Mouse (Mus musculus): Measurements from ENCODE around the gene Fam213b.
A peak's percentile ranks its signal among the peaks of the same experiment; 100 is the strongest.

Fam213b gene

DNA sequence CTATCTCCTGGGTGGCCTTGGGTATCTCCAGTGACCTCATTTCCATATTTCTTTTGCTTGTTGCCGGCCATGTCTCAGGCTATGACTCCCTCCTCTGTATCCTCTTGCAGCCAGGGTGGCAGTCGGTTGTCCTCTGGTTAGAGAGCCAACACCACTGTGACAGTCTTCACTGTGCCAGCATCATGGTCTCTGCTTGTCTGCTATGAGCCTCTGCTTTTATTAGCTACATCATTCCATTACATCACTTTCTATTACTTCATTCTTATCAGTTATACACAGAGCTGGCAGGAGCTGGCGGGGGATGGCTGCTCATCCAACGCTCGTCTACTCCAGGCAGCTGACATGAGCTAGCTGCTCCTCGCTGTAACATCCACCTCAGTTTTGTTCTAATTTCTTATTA lies 18.2 kb downstream of the Fam213b start:
- no peak for DNase-seq (ENCODE audit: extremely low spot score)

DNA sequence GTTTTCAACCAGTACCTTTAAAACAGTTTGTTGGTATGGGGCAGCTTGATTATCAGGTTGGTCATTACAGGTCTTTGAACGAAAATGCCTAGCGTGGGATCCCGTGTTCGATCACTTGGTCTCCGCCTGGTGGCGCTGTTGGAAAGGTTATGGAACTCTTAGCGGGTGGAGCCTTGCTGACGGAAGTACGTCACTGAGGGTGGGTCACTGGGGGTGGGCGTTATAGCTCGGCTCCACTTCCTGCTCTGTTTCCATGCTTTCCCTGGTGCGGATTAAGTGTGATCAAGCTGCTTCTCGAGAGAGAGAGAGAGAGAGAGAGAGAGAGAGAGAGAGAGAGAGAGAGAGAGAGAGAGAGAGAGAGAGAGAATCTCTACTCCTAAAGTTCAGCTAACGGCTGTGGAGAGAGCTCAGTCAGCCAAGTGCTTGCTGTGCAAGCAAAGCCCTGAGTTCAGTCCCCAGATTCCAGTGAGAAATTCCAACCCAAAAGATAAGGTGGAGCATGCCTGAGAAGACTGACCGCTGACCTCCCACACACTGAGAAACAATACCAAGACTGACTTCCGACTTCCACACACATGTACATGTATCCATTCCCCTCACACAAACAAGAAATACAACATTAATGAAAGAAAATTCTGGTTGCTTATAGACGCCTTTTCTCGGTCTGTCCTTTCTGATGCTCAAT lies 20.9 kb downstream of the Fam213b start:
- DNase-seq (ENCODE audit: extremely low spot score) = peak; percentile 93

DNA sequence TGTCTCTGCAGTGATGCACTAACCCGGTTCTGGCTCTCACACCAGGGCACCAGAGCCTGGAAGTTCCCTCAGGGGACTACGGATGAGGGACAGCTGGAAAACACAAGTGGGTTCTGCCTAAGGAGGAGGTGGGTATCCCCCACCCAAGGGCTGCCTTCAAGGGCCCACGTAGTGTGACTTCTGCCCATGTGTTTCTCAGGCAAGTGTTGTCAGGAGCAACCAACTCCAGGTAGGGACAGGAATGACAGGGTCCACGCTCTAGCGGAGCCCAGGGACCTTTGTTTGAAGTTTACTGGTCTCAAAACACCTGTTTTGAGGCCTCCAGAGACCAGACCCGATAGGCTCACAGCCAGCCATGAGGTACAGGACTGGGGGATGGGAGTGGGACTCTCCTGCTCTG lies 25.7 kb downstream of the Fam213b start:
- no peak for DNase-seq (ENCODE audit: extremely low spot score)

DNA sequence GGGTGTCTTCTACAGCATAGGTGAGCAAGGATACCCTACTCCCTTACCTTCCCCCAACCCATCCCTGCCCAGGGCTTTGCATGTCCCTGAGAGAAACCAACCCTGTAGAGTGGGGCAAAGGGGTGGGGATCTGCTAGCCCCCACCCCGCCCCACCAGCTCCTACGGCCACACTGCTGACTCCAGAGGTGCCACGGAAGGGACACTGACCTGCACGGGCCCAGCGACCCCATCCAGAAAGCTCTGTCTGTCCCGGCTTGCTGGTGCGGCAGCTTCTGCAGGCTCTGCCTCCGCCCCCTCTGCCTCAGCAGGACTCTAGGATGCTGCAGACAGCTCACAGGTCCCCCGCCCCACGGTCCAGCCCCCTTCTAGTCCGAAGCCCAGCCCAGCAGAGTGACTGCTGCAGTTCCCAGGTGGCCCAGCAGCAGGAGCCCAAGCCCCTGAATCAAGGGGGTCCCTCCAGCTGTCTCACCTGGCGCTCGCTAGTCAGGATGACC lies 27.1 kb downstream of the Fam213b start:
- DNase-seq (ENCODE audit: extremely low spot score) = peak; percentile 58

DNA sequence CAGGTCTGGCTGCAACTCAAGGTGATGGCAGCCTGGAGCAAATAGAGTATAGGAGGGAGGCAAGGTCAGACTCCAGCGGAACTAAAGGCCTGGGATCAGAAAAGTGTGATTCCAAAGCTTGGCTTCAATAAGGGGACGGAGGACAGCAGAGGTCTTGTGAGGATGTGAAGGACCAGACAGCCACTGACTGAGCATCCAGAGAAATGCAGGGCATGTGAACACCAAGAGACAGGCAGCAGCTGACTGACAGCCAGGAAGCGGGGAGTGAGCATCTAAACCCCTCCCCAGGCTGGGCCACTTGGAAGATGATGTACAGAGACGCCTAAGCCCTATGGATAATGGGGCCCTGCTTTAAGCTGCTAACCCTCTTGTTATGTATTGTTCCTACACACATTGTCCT lies 28.2 kb downstream of the Fam213b start:
- DNase-seq (ENCODE audit: extremely low spot score) = no peak

DNA sequence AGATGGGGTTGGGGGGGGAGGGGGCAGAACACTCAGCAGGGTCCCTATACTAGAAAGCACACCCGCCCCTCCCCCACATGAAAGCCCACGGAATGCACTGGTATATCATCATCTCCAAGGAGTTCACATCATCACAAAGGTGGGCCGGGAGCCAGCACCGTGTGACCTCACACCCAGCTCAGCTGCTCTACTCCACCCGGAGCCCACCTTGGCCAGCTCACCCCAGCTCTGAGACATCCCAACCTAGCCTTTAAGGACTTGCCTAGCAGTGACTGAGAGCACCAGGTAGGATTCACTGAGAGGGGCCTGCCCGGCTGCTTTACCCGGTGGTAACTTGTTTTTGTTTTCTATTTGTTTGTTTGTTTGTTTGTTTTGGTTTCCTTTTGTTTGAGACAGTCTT lies 29.5 kb downstream of the Fam213b start, which contains the start of gene Mmel1:
Gene Mmel1 (plus strand): TSS at position 146 of the 400 bp plus-strand sequence.
- no peak for DNase-seq (ENCODE audit: extremely low spot score)

DNA sequence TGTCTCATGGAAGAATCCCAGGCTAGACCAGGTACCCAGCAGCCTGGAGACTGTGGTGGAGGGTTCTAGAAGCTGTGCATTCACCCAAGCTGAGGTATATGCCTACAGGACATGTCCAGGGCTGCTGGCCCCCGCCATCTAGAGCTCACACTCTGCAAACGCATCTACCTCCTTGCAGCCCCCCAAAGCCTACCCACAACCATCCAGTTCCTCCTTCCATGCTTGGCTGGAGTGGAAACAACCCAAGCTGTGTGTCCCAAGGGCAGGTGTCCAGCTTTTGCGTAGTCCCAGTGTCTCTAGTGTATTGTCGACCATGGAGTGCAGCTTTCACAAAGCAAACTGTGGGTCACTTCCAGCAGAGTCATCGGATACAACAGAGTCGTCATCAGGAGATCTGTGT lies 31.7 kb downstream of the Fam213b start:
- no peak for DNase-seq (ENCODE audit: extremely low spot score)

DNA sequence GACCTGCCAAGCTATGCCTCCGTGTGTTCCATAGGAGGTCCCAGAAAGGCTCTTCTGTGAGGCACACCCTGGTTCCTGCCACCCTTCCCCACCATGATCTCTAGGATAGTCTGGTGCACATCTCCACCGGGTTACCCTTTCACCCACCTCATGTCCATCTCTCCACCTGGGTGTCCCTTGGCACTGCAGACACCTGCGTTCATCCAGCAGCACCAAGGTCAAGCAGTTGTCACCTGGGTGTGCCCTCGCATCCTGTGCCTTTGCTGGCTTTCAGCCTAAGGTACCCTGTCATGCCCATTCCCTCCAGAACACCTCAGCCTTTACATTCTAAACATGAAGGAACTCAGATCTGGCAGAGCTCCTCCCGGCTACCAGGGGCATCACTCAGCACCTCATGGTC lies 32.5 kb downstream of the Fam213b start:
- DNase-seq (ENCODE audit: extremely low spot score) = no peak

DNA sequence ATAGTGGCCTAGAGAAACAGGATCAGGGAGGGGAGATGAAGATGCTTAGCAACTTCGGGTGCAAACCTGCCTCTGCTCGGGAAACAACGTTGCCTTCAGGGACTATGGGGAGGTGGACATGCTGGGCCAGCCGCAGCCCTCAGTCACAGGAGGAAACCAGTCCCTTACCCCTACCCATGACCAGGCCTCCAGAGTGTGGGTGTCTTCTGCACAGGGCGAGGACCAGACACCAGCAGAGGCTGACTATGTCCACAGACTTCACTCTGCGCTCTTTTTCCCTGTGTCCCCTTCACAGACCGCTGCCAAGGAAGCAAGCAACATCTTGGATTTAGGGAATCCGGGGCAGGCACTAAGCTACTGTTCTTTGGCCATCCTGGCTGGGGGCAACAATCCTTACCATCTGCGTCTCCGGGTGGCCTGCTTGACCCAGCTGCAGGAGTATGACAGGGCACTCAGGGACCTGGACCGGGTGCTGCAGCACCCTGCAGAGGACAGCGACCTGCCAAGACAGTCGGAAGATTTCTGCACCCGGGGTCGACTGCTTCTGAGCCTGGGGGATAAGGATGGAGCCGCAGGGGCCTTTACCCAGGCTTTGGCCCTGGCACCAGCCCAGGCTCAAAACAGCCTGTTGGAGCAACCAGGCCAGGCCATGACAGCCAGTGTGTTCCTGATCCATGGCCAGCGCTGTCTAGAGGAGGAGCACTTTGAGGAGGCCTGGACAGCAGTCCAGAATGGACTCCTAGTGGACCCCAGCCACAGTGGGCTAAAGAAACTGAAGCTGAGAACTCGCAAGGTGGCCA lies 33.8 kb downstream of the Fam213b start:
- no peak for DNase-seq (ENCODE audit: extremely low spot score)

DNA sequence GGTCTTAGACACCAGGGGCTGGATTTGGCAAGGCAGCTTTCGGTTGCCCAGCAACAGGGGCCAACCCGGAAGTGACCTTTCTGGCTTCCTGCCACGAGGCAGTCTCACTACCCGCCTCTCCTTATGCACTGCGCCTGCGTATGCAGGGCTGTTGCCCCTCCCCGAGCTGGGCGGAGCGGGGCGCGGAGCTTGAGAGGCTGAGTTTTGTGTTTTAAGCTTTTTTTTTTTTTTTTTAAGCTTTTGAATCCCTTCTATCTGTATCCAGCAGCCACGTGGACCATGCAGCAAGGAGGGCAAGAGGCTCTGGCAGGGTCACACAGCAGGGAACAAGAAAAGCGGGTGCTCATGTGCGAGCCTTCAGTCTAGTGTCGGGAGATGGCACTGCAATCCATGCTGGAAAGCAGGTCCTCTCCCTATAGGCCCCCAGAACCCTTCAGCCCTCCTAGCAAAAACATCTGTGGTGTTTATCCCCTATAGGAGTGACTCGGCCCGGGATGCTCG lies 34.6 kb downstream of the Fam213b start:
- peak; percentile 90 for DNase-seq (ENCODE audit: extremely low spot score)

DNA sequence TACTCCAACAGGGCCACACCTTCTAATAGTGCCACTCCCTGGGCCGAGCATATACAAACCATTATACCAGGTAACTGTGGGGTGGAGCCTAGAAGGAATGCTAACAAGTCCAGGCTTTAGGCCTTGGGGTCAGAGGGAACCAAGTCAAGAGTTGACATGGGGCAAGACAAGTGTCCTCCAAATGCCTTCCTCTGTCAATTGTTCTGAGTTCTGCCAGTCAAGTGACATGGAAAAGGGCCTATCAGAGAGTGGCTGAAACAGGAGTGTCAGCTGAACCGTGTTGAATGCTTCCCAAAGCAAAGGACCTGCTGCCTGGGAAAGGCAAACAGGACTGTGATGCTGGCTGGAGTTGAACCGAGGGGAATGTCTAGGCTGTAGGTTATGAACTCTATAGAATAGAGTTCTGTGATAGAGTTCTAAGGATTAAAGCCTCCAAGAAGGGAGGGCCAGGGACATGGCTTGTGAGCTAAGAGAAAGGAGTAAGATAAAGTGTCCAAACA lies 35.4 kb downstream of the Fam213b start:
- no peak for DNase-seq (ENCODE audit: extremely low spot score)

DNA sequence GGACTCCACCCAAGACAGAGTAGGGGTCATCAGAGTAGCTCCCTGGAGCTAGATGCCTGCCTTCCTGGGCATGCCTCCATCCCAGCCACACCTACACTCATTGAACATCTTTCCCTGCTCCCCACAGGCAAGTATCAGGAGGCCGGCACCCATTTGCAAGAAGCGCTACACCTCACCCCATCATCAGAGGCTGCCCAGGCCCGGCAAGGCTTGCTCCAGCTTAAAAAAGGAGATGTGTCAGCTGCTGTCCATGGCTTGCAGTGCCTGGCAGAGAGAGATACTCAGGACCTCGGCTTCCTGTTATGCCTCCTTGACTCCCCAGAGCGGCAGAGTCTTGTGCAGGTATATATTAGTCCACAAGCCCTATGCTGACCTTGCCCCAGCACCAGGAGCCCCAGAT lies 37.0 kb downstream of the Fam213b start:
- DNase-seq (ENCODE audit: extremely low spot score) = no peak

DNA sequence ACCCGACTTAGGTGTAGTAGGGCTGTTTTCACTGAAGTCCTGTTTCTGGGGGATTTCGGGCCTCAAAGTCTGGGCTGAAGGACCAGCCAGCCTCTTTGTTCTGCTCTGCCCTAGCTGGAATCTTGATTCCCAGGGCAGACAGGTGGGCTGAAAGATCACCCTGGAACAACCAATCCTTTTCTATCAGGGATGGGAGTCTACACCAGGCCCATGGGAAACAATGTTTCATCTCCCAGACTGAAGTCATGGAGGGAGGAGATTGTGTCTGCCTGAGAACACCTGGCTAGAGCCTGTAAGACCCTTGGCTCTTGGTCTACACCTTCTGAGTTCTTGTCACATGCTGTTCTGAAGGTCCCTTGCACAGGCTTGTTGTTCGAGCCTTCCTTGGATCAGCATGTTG lies 40.3 kb downstream of the Fam213b start:
- no peak for DNase-seq (ENCODE audit: extremely low spot score)

DNA sequence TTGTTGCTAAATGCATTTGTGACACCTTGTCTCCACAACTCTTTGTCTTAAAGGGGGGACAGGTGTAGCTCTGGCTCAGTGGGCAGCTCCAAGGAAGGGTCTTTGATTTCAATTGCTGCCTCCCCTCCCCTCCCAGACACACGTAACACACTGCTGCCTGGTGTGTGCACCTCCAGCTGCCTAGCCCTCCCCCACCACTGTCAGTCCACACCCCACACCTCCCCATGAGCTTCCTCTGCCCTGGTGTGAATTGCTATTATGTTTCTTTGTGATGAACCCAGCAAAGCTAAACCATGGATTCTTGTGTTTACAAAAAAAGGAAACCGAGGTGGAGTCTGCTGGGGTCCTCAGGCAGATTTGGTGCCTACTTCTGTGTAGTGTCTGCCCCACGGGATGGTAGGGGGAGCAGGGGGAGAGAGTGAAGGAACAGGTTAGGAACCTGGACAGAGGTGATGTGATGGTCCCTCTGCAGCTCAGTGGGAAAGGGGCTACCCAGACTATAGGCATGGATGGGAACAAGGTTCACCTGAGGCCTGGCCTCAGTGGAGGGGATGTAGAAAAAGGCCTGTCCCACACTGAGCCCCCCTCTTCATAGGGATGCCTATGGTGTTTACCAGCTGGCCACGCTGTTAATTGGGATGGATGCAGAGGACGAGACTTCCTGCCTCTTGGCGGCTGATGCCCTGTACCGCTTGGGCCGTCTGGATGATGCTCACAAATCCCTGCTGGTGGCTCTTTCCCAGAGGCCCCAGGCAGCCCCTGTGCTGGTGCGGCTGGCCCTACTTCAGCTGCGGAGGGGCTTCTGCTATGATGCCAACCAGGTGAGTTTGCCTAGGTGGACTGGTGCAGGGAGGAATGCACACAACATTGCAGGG lies 41.3 kb downstream of the Fam213b start:
- no peak for DNase-seq (ENCODE audit: extremely low spot score)

DNA sequence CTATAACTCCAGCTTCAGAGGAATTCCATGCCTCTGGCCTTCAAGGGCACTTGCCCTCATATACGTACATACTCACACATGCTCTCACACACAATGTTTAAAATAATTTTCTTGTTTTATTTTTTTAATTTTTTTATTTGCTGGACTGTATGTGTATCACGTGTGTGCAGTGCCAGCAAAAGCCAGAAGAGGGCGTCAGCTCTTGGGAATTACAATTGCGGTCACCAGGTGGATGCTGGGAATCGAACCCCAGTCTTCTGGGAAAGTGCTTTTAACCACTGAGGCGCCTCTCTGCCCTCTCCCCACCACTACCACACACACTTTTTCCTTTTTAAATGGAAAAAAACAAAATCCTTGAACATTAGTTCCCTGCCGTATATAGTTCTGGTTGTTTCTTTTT lies 42.1 kb downstream of the Fam213b start:
- DNase-seq (ENCODE audit: extremely low spot score) = no peak

DNA sequence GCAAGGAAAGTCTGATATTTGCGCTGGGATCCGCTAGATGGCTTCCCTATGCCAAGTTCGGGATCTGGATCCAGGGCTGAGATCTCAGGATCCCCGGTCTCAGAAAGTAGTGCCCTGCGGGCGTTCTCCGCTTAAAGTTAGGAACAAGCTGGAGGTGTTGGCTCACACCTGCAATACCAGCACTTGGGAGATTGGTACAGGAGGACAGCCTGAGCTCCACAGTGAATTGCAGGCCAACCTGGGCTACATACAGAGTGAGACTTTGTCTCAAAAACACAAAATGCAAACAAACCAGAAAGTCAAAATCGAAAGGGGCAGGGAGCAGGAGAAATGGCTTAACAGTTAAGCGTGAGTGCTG lies 42.5 kb downstream of the Fam213b start:
- no peak for DNase-seq (ENCODE audit: extremely low spot score)

DNA sequence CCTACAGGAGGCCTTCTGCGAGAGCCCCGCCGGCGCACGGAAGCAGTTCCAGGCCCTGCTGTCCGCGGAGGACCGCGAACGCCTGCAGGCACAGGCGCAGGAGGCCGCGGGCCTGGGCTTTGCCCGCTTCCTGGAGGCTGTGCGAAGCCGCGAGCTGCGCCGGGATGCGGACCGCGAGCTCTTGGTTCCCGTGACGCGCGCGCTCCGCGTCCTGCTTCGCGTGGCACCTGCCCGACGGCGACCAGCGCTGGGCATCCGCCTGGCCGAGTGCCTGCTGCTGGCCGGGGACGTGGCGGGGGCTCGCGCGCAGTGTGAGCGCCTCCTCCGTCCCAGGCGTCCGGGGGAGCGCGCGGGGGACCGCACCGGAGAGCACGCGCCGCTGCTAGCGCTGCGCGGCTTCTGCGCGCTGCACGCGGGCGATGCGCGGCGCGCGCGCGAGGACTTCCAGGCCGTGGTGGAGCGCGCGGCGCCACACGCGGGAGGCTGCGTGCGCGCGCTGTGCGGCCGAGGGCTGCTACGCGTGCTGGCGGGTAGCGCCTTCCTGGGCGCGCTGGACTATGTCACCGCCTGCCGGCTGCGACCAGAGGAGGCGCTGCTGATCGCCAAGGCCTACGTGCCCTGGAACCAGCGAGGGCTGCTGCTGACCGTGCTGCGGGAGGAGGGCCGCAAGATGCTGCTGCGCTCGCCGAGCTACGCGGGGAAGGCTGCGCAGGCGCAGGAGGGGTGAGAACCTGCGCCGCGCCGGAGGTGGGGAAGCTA lies 43.0 kb downstream of the Fam213b start:
- DNase-seq (ENCODE audit: extremely low spot score) = peak; percentile 88

DNA sequence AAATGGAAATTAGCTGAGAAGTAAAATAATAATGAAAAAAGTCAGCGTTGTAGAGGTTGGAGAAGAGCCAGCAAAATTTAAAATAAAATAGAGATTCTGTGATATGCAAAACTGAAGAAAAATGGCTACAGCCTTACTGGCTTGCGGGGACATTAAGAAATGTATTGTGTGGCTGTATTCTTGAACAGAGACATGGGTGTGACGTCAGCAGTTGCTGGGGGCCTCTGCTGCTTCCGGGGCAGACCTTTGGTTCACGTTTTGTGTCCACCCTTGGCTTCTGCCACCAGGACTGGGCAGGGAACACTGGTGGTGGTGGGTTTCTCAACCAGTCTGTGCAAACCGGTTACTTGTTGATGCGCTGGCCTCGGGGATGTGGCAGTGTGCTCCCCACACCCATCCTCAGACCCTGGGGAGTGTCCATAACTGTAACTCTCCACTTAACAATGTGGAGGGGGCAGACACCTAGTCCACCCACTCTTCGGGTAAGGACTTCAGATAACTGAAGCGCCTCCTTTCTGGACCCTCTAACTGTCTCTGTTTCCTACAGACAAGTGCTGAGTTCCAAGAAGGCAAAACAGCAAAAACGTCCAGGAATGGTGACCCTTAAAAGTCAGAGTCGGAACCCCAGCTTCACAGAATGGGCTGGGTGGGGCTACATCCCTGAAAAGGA lies 44.1 kb downstream of the Fam213b start:
- DNase-seq (ENCODE audit: extremely low spot score) = no peak

DNA sequence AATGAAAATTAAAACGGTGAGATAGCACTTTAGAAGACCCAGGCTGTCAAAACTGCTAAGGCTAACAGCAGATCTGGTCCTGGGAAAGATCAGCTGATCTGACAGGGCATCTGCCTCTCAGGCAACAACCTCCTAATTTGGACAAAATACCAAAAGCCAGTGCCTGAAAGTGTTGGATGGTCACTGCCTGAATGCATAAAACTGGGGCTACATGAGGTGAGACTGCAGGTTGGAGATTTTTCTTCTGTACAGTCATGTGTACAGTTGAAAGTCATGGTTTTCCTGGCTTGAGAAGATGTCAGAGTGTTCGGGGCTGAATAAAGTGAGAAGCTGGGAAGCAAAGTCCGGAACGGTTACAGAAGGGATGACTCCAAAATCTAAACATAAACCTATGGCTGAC lies 45.1 kb downstream of the Fam213b start:
- no peak for DNase-seq (ENCODE audit: extremely low spot score)

DNA sequence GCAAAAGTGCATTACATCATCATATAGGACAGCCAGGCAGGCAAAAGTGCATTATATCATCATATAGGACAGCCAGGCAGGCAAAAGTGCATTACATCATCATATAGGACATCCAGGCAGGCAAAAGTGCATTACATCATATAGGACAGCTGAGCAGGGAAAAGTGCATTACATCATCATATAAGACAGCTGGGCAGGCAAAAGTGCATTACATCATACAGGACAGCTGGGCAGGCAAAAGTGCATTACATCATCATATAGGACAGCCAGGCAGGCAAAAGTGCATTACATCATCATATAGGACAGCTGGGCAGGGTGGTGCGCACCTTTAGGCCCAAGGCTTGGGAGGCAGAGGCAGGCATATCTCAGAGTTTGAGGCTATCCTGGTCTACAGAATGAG lies 46.2 kb downstream of the Fam213b start:
- no peak for DNase-seq (ENCODE audit: extremely low spot score)

Data from embryo, embryonic 9.5 days (tissue).